ENCODE assay signal across 8 mouse cellular contexts in the genomic region with DNA sequence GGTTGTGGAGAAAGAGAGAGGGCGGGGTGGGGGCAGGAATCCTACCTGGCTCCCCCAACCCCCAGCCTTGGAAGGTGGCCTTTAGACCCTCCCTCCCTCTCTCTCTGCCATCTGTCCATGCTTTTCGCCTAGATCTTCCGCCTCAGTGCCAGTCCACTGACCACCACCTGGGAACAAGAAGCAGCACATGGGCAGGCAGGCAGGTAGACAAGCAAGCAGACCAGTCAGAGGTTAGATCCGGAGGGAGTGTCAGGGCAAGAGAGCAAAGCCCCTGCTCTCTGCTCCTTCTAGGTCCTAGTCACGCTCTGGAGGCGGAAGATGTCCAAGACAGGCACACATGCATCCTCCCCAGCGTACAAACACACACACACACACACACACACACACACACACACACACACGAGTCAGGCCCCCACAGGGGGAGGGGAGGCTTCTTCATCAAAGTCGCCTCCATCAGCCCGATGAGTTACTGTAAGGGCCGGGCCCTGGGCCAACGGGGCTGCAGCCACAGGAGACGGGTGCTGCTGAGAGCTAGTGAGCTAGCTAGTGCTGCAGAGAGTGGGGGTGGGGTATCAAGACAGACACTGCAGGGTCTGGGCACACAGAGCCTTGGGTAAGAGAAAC. TPM values are rescaled to one million over a fixed set of nuclear protein-coding genes. Genes with fewer than 3 reads are reported as not detected.
DNase-seq lines count a peak whose midpoint lies in the region; ATAC-seq and TF ChIP-seq lines count a peak whose summit lies in the region.

No protein-coding gene starts in this region.

- peak; percentile 64 for ATAC-seq in hindbrain, embryonic 15.5 days (ENCODE audit: low FRiP score, low read depth)
- peak; percentile 72 for ATAC-seq in neural tube, embryonic 13.5 days (ENCODE audit: low read depth)

- WGBS in hindbrain, embryonic 15.5 days, result 36% methylated on average over 13 of the region's 13 CpGs
- 27% methylated on average over 13 of the region's 13 CpGs for WGBS in neural tube, embryonic 13.5 days

- H3K27ac ChIP-seq in hindbrain, embryonic 15.5 days (replicated peaks), result peak overlapping the region; percentile 29
- peak overlapping the region; percentile 75 for H3K27ac ChIP-seq in neural tube, embryonic 13.5 days (replicated peaks)
- H3K27ac ChIP-seq in gastrocnemius, adult 2 months, result no peak overlapping the region

- no peaks in the 10 kb centered on the region for H3K9me3 ChIP-seq in hindbrain, embryonic 15.5 days
- H3K9me3 ChIP-seq in neural tube, embryonic 13.5 days, result no peaks in the 10 kb centered on the region

- intact Hi-C loops in gastrocnemius, postnatal 14 days (cut with DNase I; ENCODE audit: low total_unique reads), result no loop called here
- intact Hi-C loops in gastrocnemius, adult 2 months (cut with DNase I), result no loop called here

- TF ChIP-seq CTCF in gastrocnemius, adult 2 months (IDR thresholded peaks at IDR 0.05), result no peak

- peak; percentile 58 for DNase-seq in gastrocnemius, postnatal 14 days
- DNase-seq in gastrocnemius, postnatal 25 days, result no peak
- DNase-seq in urinary bladder, postnatal 14 days (ENCODE audit: low spot score), result peak; percentile 30
- no peak for DNase-seq in urinary bladder, postnatal 25 days (ENCODE audit: low spot score)
- DNase-seq in gastrocnemius, adult 2 months, result no peak
- no peak for DNase-seq in natural killer cell, adult 2 months (ENCODE audit: low spot score in 2 of 2)

- H3K36me3 ChIP-seq in hindbrain, embryonic 15.5 days, result no peaks in the 10 kb centered on the region
- H3K36me3 ChIP-seq in neural tube, embryonic 13.5 days, result no peaks in the 10 kb centered on the region

- H3K4me3 ChIP-seq in hindbrain, embryonic 15.5 days, result no peak overlapping the region
- H3K4me3 ChIP-seq in neural tube, embryonic 13.5 days, result no peak overlapping the region
- H3K4me3 ChIP-seq in gastrocnemius, adult 2 months, result no peak overlapping the region

- H3K4me2 ChIP-seq in hindbrain, embryonic 15.5 days, result 0 out of 2 replicates have a peak overlapping the region, but pooled peaks have one; percentile 7
- H3K4me2 ChIP-seq in neural tube, embryonic 13.5 days, result peak overlapping the region; percentile 6; the same call in 1 of the 2 replicates

- no peaks in the 10 kb centered on the region for H3K27me3 ChIP-seq in hindbrain, embryonic 15.5 days
- H3K27me3 ChIP-seq in neural tube, embryonic 13.5 days, result no peaks in the 10 kb centered on the region

- no peak overlapping the region for H3K9ac ChIP-seq in hindbrain, embryonic 15.5 days
- H3K9ac ChIP-seq in neural tube, embryonic 13.5 days, result peak overlapping the region; percentile 52

- peaks cover 80% of the 10 kb centered on the region for H3K4me1 ChIP-seq in hindbrain, embryonic 15.5 days (replicated peaks)
- H3K4me1 ChIP-seq in neural tube, embryonic 13.5 days (replicated peaks), result peaks cover 92% of the 10 kb centered on the region

RNA-seq across cellular contexts. Expression of a gene that starts 19.8 kb away (rescaled TPM):
- 10 to 100 TPM; 15.3 to 38.0 TPM for total RNA-seq in gastrocnemius, postnatal 14 days (2021)
- total RNA-seq in gastrocnemius, postnatal 25 days (2021), result 10 to 100 TPM; 33.5 to 34.7 TPM
- polyA plus RNA-seq in hindbrain, embryonic 15.5 days (2015; fragmentation: Nextera tagmentation; extraction: Ambion mirVana), result 29.1 and 33.0 TPM in 2 replicates
- polyA plus RNA-seq in neural tube, embryonic 13.5 days (2015; fragmentation: Nextera tagmentation; extraction: Ambion mirVana), result 28.9 and 29.7 TPM in 2 replicates
- 10 to 100 TPM; 27.3 to 55.3 TPM for total RNA-seq in gastrocnemius, adult 2 months (2021)

RNA-seq across cellular contexts. Expression of a gene that starts 22.7 kb away (rescaled TPM):
- total RNA-seq in gastrocnemius, postnatal 14 days (2021), result 10 to 100 TPM; 49.3 to 56.9 TPM
- 10 to 100 TPM; 37.2 to 42.1 TPM for total RNA-seq in gastrocnemius, postnatal 25 days (2021)
- polyA plus RNA-seq in hindbrain, embryonic 15.5 days (2015; fragmentation: Nextera tagmentation; extraction: Ambion mirVana), result 39.4 and 41.6 TPM in 2 replicates
- 53.6 and 60.2 TPM in 2 replicates for polyA plus RNA-seq in neural tube, embryonic 13.5 days (2015; fragmentation: Nextera tagmentation; extraction: Ambion mirVana)
- total RNA-seq in gastrocnemius, adult 2 months (2021), result 10 to 100 TPM; 33.3 to 73.4 TPM

RNA-seq across cellular contexts. Expression of a gene that starts 36.2 kb away (rescaled TPM):
- total RNA-seq in gastrocnemius, postnatal 14 days (2021), result 10 to 100 TPM; 40.3 to 49.9 TPM
- total RNA-seq in gastrocnemius, postnatal 25 days (2021), result 10 to 100 TPM; 43.2 to 46.9 TPM
- polyA plus RNA-seq in hindbrain, embryonic 15.5 days (2015; fragmentation: Nextera tagmentation; extraction: Ambion mirVana), result 58.7 and 58.8 TPM in 2 replicates
- polyA plus RNA-seq in neural tube, embryonic 13.5 days (2015; fragmentation: Nextera tagmentation; extraction: Ambion mirVana), result 62.6 and 63.4 TPM in 2 replicates
- total RNA-seq in gastrocnemius, adult 2 months (2021), result 10 to 100 TPM; 50.1 to 58.4 TPM

RNA-seq across cellular contexts. Expression of a gene that starts 37.0 kb away (rescaled TPM):
- total RNA-seq in gastrocnemius, postnatal 14 days (2021), result 1 to 10 TPM; 6.7 to 9.9 TPM
- total RNA-seq in gastrocnemius, postnatal 25 days (2021), result 10 to 100 TPM; 12.7 to 15.7 TPM
- 106 and 122 TPM in 2 replicates for polyA plus RNA-seq in hindbrain, embryonic 15.5 days (2015; fragmentation: Nextera tagmentation; extraction: Ambion mirVana)
- polyA plus RNA-seq in neural tube, embryonic 13.5 days (2015; fragmentation: Nextera tagmentation; extraction: Ambion mirVana), result 79.3 and 81.9 TPM in 2 replicates
- 10 to 100 TPM in 1 of 2 experiments, 1 to 10 TPM in 1; 9.1 to 11.9 TPM for total RNA-seq in gastrocnemius, adult 2 months (2021)

RNA-seq across cellular contexts. Expression of a gene that starts 45.9 kb away (rescaled TPM):
- 10 to 100 TPM; 39.6 to 44.8 TPM for total RNA-seq in gastrocnemius, postnatal 14 days (2021)
- 10 to 100 TPM; 38.5 to 40.6 TPM for total RNA-seq in gastrocnemius, postnatal 25 days (2021)
- 298 and 299 TPM in 2 replicates for polyA plus RNA-seq in hindbrain, embryonic 15.5 days (2015; fragmentation: Nextera tagmentation; extraction: Ambion mirVana)
- 278 and 317 TPM in 2 replicates for polyA plus RNA-seq in neural tube, embryonic 13.5 days (2015; fragmentation: Nextera tagmentation; extraction: Ambion mirVana)
- 10 to 100 TPM; 40.6 to 42.4 TPM for total RNA-seq in gastrocnemius, adult 2 months (2021)

Comparison
In these comparisons a context has a peak if more than half of its experiments do, and no peak if none do; other contexts are left out.
1. DNase-seq: peak in gastrocnemius, postnatal 14 days (single experiment) and urinary bladder, postnatal 14 days (single experiment); none in gastrocnemius, postnatal 25 days (single experiment), urinary bladder, postnatal 25 days (single experiment), gastrocnemius, adult 2 months (single experiment) and natural killer cell, adult 2 months (0 of 2).